ENCODE assay signal across 14 mouse cellular contexts in genomic region chr2:152726213-152726612, GRCm38 (mm10). TPM values are rescaled to one million over a fixed set of nuclear protein-coding genes. Genes with fewer than 3 reads are reported as not detected.
DNase-seq lines count a peak whose midpoint lies in the region; ATAC-seq and TF ChIP-seq lines count a peak whose summit lies in the region.
"Had no signal": no experiment of that assay in that cellular context is flagged by ENCODE, and none has a peak within 500 bp of the region (broad histone marks: within the 10 kb centered on the region; RNA-seq: fewer than 3 reads in every experiment).

No protein-coding gene starts in this region.

- H3K27ac ChIP-seq in kidney, embryonic 15.5 days, result 0 out of 2 replicates have a peak overlapping the region, but pooled peaks have one; percentile 87
- peak overlapping the region; percentile 32; the same call in 1 of the 2 replicates for H3K27ac ChIP-seq in ES-E14 (ENCODE audit: insufficient read depth, low read depth, low read length, poor library complexity, severe bottlenecking)
- peak overlapping the region; percentile 37; the same call in 1 of the 2 replicates for H3K27ac ChIP-seq in cortical plate, adult 2 months (ENCODE audit: insufficient read depth, low read length)
- H3K27ac ChIP-seq in stomach, embryonic 15.5 days, result peak overlapping the region; percentile 90
- H3K27ac ChIP-seq: forebrain, embryonic 15.5 days had no signal

- no peak for ATAC-seq in kidney, embryonic 15.5 days (replicated peaks; ENCODE audit: low FRiP score)
- ATAC-seq in stomach, embryonic 15.5 days (ENCODE audit: insufficient read depth, low FRiP score, low read depth), result no peak
- ATAC-seq: forebrain, embryonic 15.5 days had no signal

- H3K36me3 ChIP-seq in kidney, embryonic 15.5 days, result no peaks in the 10 kb centered on the region
- no peaks in the 10 kb centered on the region for H3K36me3 ChIP-seq in ES-E14 (ENCODE audit: control insufficient read depth, insufficient read depth, low read length, poor library complexity, severe bottlenecking)
- H3K36me3 ChIP-seq in stomach, embryonic 15.5 days, result no peaks in the 10 kb centered on the region
- H3K36me3 ChIP-seq: forebrain, embryonic 15.5 days; liver, embryonic 13.5 days had no signal

- no peak overlapping the region for H3K4me2 ChIP-seq in kidney, embryonic 15.5 days
- no peak overlapping the region for H3K4me2 ChIP-seq in stomach, embryonic 15.5 days
- H3K4me2 ChIP-seq: forebrain, embryonic 15.5 days; liver, embryonic 13.5 days had no signal

- 77% methylated on average over 6 of the region's 6 CpGs for WGBS in kidney, embryonic 15.5 days
- WGBS in stomach, embryonic 15.5 days, result 88% methylated on average over 6 of the region's 6 CpGs

- no peak overlapping the region for H3K9ac ChIP-seq in kidney, embryonic 15.5 days
- no peak overlapping the region for H3K9ac ChIP-seq in ES-E14 (ENCODE audit: insufficient read depth, low read depth, low read length, poor library complexity, severe bottlenecking)
- H3K9ac ChIP-seq in stomach, embryonic 15.5 days, result 0 out of 2 replicates have a peak overlapping the region, but pooled peaks have one; percentile 4
- H3K9ac ChIP-seq: forebrain, embryonic 15.5 days; liver, embryonic 13.5 days had no signal

- no peaks in the 10 kb centered on the region for H3K9me3 ChIP-seq in kidney, embryonic 15.5 days (replicated peaks)
- no peaks in the 10 kb centered on the region for H3K9me3 ChIP-seq in ES-E14 (ENCODE audit: control insufficient read depth, insufficient read depth, low read depth, low read length)
- no peaks in the 10 kb centered on the region for H3K9me3 ChIP-seq in stomach, embryonic 15.5 days
- H3K9me3 ChIP-seq: forebrain, embryonic 15.5 days; liver, embryonic 13.5 days had no signal

- H3K4me1 ChIP-seq in kidney, embryonic 15.5 days, result peaks cover 76% of the 10 kb centered on the region
- peaks cover 18 to 42% of the 10 kb centered on the region in 2 experiments for H3K4me1 ChIP-seq in ES-E14 (ENCODE audit: control insufficient read depth in 2 of 2, insufficient read depth in 2 of 2, low read length in 2 of 2, poor library complexity in 1 of 2)
- H3K4me1 ChIP-seq in cortical plate, adult 2 months (ENCODE audit: control insufficient read depth, insufficient read depth, low read length), result no peaks in the 10 kb centered on the region; the same call in 1 of the 2 replicates
- H3K4me1 ChIP-seq in stomach, embryonic 15.5 days, result peaks cover 43% of the 10 kb centered on the region

- TF ChIP-seq CTCF in cortical plate, adult 2 months (IDR thresholded peaks at IDR 0.05; ENCODE audit: extremely low read depth, insufficient read depth, low read length), result no peak

- DNase-seq in kidney, postnatal 25 days, result no peak
- no peak for DNase-seq in ES-E14 (ENCODE audit: low read depth, low spot score)
- no peak for DNase-seq in cerebellum, postnatal 25 days
- DNase-seq in liver, result no peak
- DNase-seq: adrenal gland, adult 8-10 months; cerebellum, adult 8-10 months; liver, embryonic 13.5 days; lung, postnatal 14 days; right cerebral cortex, adult 18-20 months; spleen, adult 18-20 months had no signal

- H3K4me3 ChIP-seq in kidney, embryonic 15.5 days (replicated peaks), result no peak overlapping the region
- no peak overlapping the region for H3K4me3 ChIP-seq in ES-E14 (ENCODE audit: insufficient read depth in 1 of 2, low read depth in 1 of 2, low read length in 2 of 2, poor library complexity in 1 of 2, severe bottlenecking in 1 of 2)
- H3K4me3 ChIP-seq in cortical plate, adult 2 months (ENCODE audit: insufficient read depth, low read length), result no peak overlapping the region
- no peak overlapping the region for H3K4me3 ChIP-seq in stomach, embryonic 15.5 days (replicated peaks)
- H3K4me3 ChIP-seq: forebrain, embryonic 15.5 days; liver, embryonic 13.5 days had no signal

- no peaks in the 10 kb centered on the region for H3K27me3 ChIP-seq in kidney, embryonic 15.5 days
- H3K27me3 ChIP-seq in stomach, embryonic 15.5 days (replicated peaks), result no peaks in the 10 kb centered on the region
- H3K27me3 ChIP-seq: forebrain, embryonic 15.5 days had no signal

- no peak for TF ChIP-seq POLR2A in cortical plate, adult 2 months (IDR thresholded peaks at IDR 0.05; ENCODE audit: extremely low read depth, insufficient read depth, low read length)

- in situ Hi-C loops in ES-E14 (cut with MboI; ENCODE audit: low sequenced_read_pairs in 2 of 2, unreplicated experiment in 2 of 2), result no loop called here

TF ChIP-seq in ES-E14, 5 proteins besides CTCF, POLR2A, EP300 and RAD21:
- TF ChIP-seq MAFK (IDR thresholded peaks at IDR 0.05; ENCODE audit: insufficient read depth, low read depth, low read length), result no peak
- no peak for TF ChIP-seq CHD2 (IDR thresholded peaks at IDR 0.05; ENCODE audit: low read depth, low read length)
- no peak for TF ChIP-seq ZNF384 (IDR thresholded peaks at IDR 0.05; ENCODE audit: low read depth, low read length)
- no peak for TF ChIP-seq ZC3H11A (IDR thresholded peaks at IDR 0.05; ENCODE audit: borderline replicate concordance, low read depth, low read length)
- no peak for TF ChIP-seq HCFC1 (IDR thresholded peaks at IDR 0.05; ENCODE audit: borderline replicate concordance, insufficient read depth, low read length)

RNA-seq across cellular contexts. Expression of gene Id1, which starts 9.8 kb away (rescaled TPM):
- polyA plus RNA-seq in kidney, embryonic 15.5 days (2015; fragmentation: Nextera tagmentation; extraction: Ambion mirVana), result 133 and 143 TPM in 2 replicates
- 74.5 and 122 TPM in 2 replicates for total RNA-seq in ES-E14 (2012; rRNA removed)
- polyA plus RNA-seq in cortical plate, adult 2 months (2012; rRNA removed), result 74.2 and 81.0 TPM in 2 replicates
- 117 and 138 TPM in 2 replicates for polyA plus RNA-seq in stomach, embryonic 15.5 days (2015; fragmentation: Nextera tagmentation; extraction: Ambion mirVana)

RNA-seq across cellular contexts. Expression of gene Cox4i2, which starts 27.8 kb away (rescaled TPM):
- 16.4 and 20.9 TPM in 2 replicates for polyA plus RNA-seq in kidney, embryonic 15.5 days (2015; fragmentation: Nextera tagmentation; extraction: Ambion mirVana)
- total RNA-seq in ES-E14 (2012; rRNA removed), result 1.7 and 2.3 TPM in 2 replicates
- polyA plus RNA-seq in cortical plate, adult 2 months (2012; rRNA removed), result 6.3 and 6.9 TPM in 2 replicates
- 19.0 and 19.5 TPM in 2 replicates for polyA plus RNA-seq in stomach, embryonic 15.5 days (2015; fragmentation: Nextera tagmentation; extraction: Ambion mirVana)

RNA-seq across cellular contexts. Expression of gene Mcts2, which starts 39.4 kb away (rescaled TPM):
- 29.5 and 31.0 TPM in 2 replicates for polyA plus RNA-seq in kidney, embryonic 15.5 days (2015; fragmentation: Nextera tagmentation; extraction: Ambion mirVana)
- 39.3 and 87.4 TPM in 2 replicates for total RNA-seq in ES-E14 (2012; rRNA removed)
- polyA plus RNA-seq in cortical plate, adult 2 months (2012; rRNA removed), result 20.0 and 21.5 TPM in 2 replicates
- polyA plus RNA-seq in stomach, embryonic 15.5 days (2015; fragmentation: Nextera tagmentation; extraction: Ambion mirVana), result 23.1 and 26.7 TPM in 2 replicates

RNA-seq across cellular contexts. Expression of gene H13, which starts 57.0 kb away (rescaled TPM):
- 141 and 147 TPM in 2 replicates for polyA plus RNA-seq in kidney, embryonic 15.5 days (2015; fragmentation: Nextera tagmentation; extraction: Ambion mirVana)
- total RNA-seq in ES-E14 (2012; rRNA removed), result 55.0 and 91.6 TPM in 2 replicates
- 65.9 and 68.4 TPM in 2 replicates for polyA plus RNA-seq in cortical plate, adult 2 months (2012; rRNA removed)
- 122 and 135 TPM in 2 replicates for polyA plus RNA-seq in stomach, embryonic 15.5 days (2015; fragmentation: Nextera tagmentation; extraction: Ambion mirVana)

Comparison
In these comparisons a context has a peak if more than half of its experiments do, and no peak if none do; other contexts are left out.
1. H3K27ac ChIP-seq: peak in every context shown above with its lines; median percentile 90 in stomach, embryonic 15.5 days; 87 in kidney, embryonic 15.5 days; 37 in cortical plate, adult 2 months; 32 in ES-E14.